Mouse (Mus musculus): ENCODE measurements around the gene Bbs5.

GRCm38 (mm10) chr2:69603726-69604393 is 43.1 kb upstream of the Bbs5 start:
- TF ChIP-seq POLR2A (IDR thresholded peaks at IDR 0.05; ENCODE audit: control insufficient read depth, low read depth, low read length) (no peak), CTCF (IDR thresholded peaks at IDR 0.05; ENCODE audit: control insufficient read depth, insufficient read depth, insufficient replicate concordance, low read depth, low read length) (no peak)

Measured in testis, adult 2 months (tissue).